Mouse (Mus musculus) B cell, adult 2 months (primary cell): Measurements from ENCODE around the gene Tex26.

ENCODE experiments used
- DNase-seq, 2 experiments: peaks; one replicate each; pipeline ENCODE4 v3.0.0; 2022

Tex26 gene

GRCm38 (mm10) chr5:149439531-149440179 is at the start of gene Tex26:
Gene Tex26, plus strand, starts transcription at chr5:149439660.
- peak; percentile 25 for DNase-seq

GRCm38 (mm10) chr5:149391574-149392375 is 47.7 kb upstream of the Tex26 start:
- no peak for DNase-seq

- DNase-seq = no peak
Measured at GRCm38 (mm10) chr5:149392420-149392988, 47.0 kb upstream of the Tex26 start.

- no peak for DNase-seq
Measured at GRCm38 (mm10) chr5:149401446-149401975, 37.9 kb upstream of the Tex26 start.

GRCm38 (mm10) chr5:149402029-149402428 is 37.4 kb upstream of the Tex26 start:
- no peak for DNase-seq

GRCm38 (mm10) chr5:149403386-149403785 is 36.1 kb upstream of the Tex26 start:
- no peak for DNase-seq

- no peak for DNase-seq
Measured at GRCm38 (mm10) chr5:149404710-149405109, 34.8 kb upstream of the Tex26 start.

GRCm38 (mm10) chr5:149406791-149407276 is 32.6 kb upstream of the Tex26 start:
- no peak for DNase-seq

GRCm38 (mm10) chr5:149409502-149409901 is 30.0 kb upstream of the Tex26 start:
- no peak for DNase-seq

- no peak for DNase-seq
Measured at GRCm38 (mm10) chr5:149411509-149412193, 27.8 kb upstream of the Tex26 start, which contains the start of gene Medag. Gene Medag, plus strand, starts transcription at chr5:149411749.

- no peak for DNase-seq
Measured at GRCm38 (mm10) chr5:149412194-149412575, 27.3 kb upstream of the Tex26 start.

- no peak for DNase-seq
Measured at GRCm38 (mm10) chr5:149412671-149413070, 26.8 kb upstream of the Tex26 start.

GRCm38 (mm10) chr5:149414369-149415167 is 24.9 kb upstream of the Tex26 start:
- DNase-seq = no peak

- no peak for DNase-seq
Measured at GRCm38 (mm10) chr5:149417381-149417780, 22.1 kb upstream of the Tex26 start.

GRCm38 (mm10) chr5:149426525-149426924 is 12.9 kb upstream of the Tex26 start:
- no peak for DNase-seq

GRCm38 (mm10) chr5:149427277-149428060 is 12.0 kb upstream of the Tex26 start:
- DNase-seq = no peak

- peak; percentile 57 to 60 for DNase-seq
Measured at GRCm38 (mm10) chr5:149428347-149428746, 11.1 kb upstream of the Tex26 start.

- peak; percentile 17 to 23 for DNase-seq
Measured at GRCm38 (mm10) chr5:149428810-149429255, 10.6 kb upstream of the Tex26 start.

- no peak for DNase-seq
Measured at GRCm38 (mm10) chr5:149429541-149429940, 9.9 kb upstream of the Tex26 start.

- no peak for DNase-seq
Measured at GRCm38 (mm10) chr5:149430943-149431342, 8.5 kb upstream of the Tex26 start.

GRCm38 (mm10) chr5:149433618-149434017 is 5.8 kb upstream of the Tex26 start:
- DNase-seq = no peak
